Mouse (Mus musculus): ENCODE measurements at regions not wholly inside any gene's neighbourhood (a gene's known extent, or its start where the extent isn't known, plus 50 kb on each side); places are given as distances from the start of the nearest gene placed in this dataset.

GRCm38 (mm10) chr16:84581166-84581565 is 66.2 kb downstream of the A730009L09Rik start:
- no peaks in the 10 kb centered on the region for H3K4me1 ChIP-seq (replicated peaks)
- ATAC-seq (ENCODE audit: insufficient number of reproducible peaks, low FRiP score): no peak

GRCm38 (mm10) chr16:84583323-84583722 is 68.4 kb downstream of the A730009L09Rik start:
- Histone ChIP-seq H3K4me1 (replicated peaks) (no peaks in the 10 kb centered on the region), H3K4me3 (no peak overlapping the region), H3K27ac (ENCODE audit: poor library complexity, severe bottlenecking) (no peak overlapping the region), H3K9ac (no peak overlapping the region), H3K27me3 (replicated peaks) (no peaks in the 10 kb centered on the region), H3K9me3 (replicated peaks) (no peaks in the 10 kb centered on the region), H3K4me2 (no peak overlapping the region), H3K36me3 (no peaks in the 10 kb centered on the region)
- 77% methylated on average over 7 of the region's 7 CpGs for WGBS
- no peak for ATAC-seq (ENCODE audit: insufficient number of reproducible peaks, low FRiP score)

More at GRCm38 (mm10) chr16:84581166-84581565, 66.2 kb downstream of the A730009L09Rik start:
- H3K36me3 ChIP-seq: no peaks in the 10 kb centered on the region
- no peak overlapping the region for H3K27ac ChIP-seq (ENCODE audit: poor library complexity, severe bottlenecking)
- no peak overlapping the region for H3K4me3 ChIP-seq
- H3K4me2 ChIP-seq: no peak overlapping the region
- no peak overlapping the region for H3K9ac ChIP-seq
- H3K27me3 ChIP-seq (replicated peaks): no peaks in the 10 kb centered on the region
- WGBS: 72% methylated on average over 4 of the region's 4 CpGs
- 0 out of 2 replicates have a peak, but pooled peaks cover 3% of the 10 kb centered on the region for H3K9me3 ChIP-seq (replicated peaks)

- Histone ChIP-seq H3K4me3 (no peak overlapping the region), H3K4me2 (no peak overlapping the region), H3K36me3 (no peaks in the 10 kb centered on the region), H3K4me1 (replicated peaks) (no peaks in the 10 kb centered on the region), H3K9me3 (replicated peaks) (no peaks in the 10 kb centered on the region), H3K9ac (no peak overlapping the region), H3K27me3 (replicated peaks) (no peaks in the 10 kb centered on the region), H3K27ac (ENCODE audit: poor library complexity, severe bottlenecking) (no peak overlapping the region)
- ATAC-seq (ENCODE audit: insufficient number of reproducible peaks, low FRiP score): no peak
- WGBS: 84% methylated on average over 19 of the region's 19 CpGs
Measured at GRCm38 (mm10) chr16:84583773-84584229, 68.9 kb downstream of the A730009L09Rik start.

- no peaks in the 10 kb centered on the region for H3K4me1 ChIP-seq (replicated peaks)
- WGBS: 78% methylated on average over 14 of the region's 14 CpGs
- no peak overlapping the region for H3K4me3 ChIP-seq
- no peaks in the 10 kb centered on the region for H3K27me3 ChIP-seq (replicated peaks)
- no peak overlapping the region for H3K27ac ChIP-seq (ENCODE audit: poor library complexity, severe bottlenecking)
- H3K36me3 ChIP-seq: no peaks in the 10 kb centered on the region
- H3K4me2 ChIP-seq: no peak overlapping the region
- no peak for ATAC-seq (ENCODE audit: insufficient number of reproducible peaks, low FRiP score)
- H3K9me3 ChIP-seq (replicated peaks): no peaks in the 10 kb centered on the region
- H3K9ac ChIP-seq: no peak overlapping the region
Measured at GRCm38 (mm10) chr16:84584724-84585399, 69.9 kb downstream of the A730009L09Rik start.

- 49% methylated on average over 2 of the region's 2 CpGs for WGBS
- H3K4me1 ChIP-seq (replicated peaks): no peaks in the 10 kb centered on the region
- no peaks in the 10 kb centered on the region for H3K27me3 ChIP-seq (replicated peaks)
- no peak for ATAC-seq (ENCODE audit: insufficient number of reproducible peaks, low FRiP score)
- no peak overlapping the region for H3K9ac ChIP-seq
- H3K27ac ChIP-seq (ENCODE audit: poor library complexity, severe bottlenecking): no peak overlapping the region
- H3K4me3 ChIP-seq: no peak overlapping the region
- no peak overlapping the region for H3K4me2 ChIP-seq
- H3K9me3 ChIP-seq (replicated peaks): no peaks in the 10 kb centered on the region
- H3K36me3 ChIP-seq: no peaks in the 10 kb centered on the region
Measured at GRCm38 (mm10) chr16:84592978-84593377, 78.1 kb downstream of the A730009L09Rik start.

GRCm38 (mm10) chr16:84602969-84603368 is 88.0 kb downstream of the A730009L09Rik start:
- Histone ChIP-seq H3K4me1 (replicated peaks) (no peaks in the 10 kb centered on the region), H3K36me3 (no peaks in the 10 kb centered on the region), H3K9ac (no peak overlapping the region), H3K4me3 (no peak overlapping the region), H3K9me3 (replicated peaks) (no peaks in the 10 kb centered on the region), H3K4me2 (no peak overlapping the region), H3K27me3 (replicated peaks) (no peaks in the 10 kb centered on the region), H3K27ac (ENCODE audit: poor library complexity, severe bottlenecking) (no peak overlapping the region)
- ATAC-seq (ENCODE audit: insufficient number of reproducible peaks, low FRiP score): no peak
- WGBS: 75% methylated on average over 8 of the region's 8 CpGs

- no peaks in the 10 kb centered on the region for H3K4me1 ChIP-seq (replicated peaks)
- H3K36me3 ChIP-seq: no peaks in the 10 kb centered on the region
- no peak overlapping the region for H3K4me2 ChIP-seq
- H3K27me3 ChIP-seq (replicated peaks): no peaks in the 10 kb centered on the region
- 85% methylated on average over 1 of the region's 1 CpGs for WGBS
- H3K4me3 ChIP-seq: no peak overlapping the region
- H3K27ac ChIP-seq (ENCODE audit: poor library complexity, severe bottlenecking): no peak overlapping the region
- no peak overlapping the region for H3K9ac ChIP-seq
- no peak for ATAC-seq (ENCODE audit: insufficient number of reproducible peaks, low FRiP score)
- no peaks in the 10 kb centered on the region for H3K9me3 ChIP-seq (replicated peaks)
Measured at GRCm38 (mm10) chr16:84603465-84604205, 88.7 kb downstream of the A730009L09Rik start.

GRCm38 (mm10) chr16:84604272-84604975 is 89.5 kb downstream of the A730009L09Rik start:
- no peaks in the 10 kb centered on the region for H3K4me1 ChIP-seq (replicated peaks)
- H3K4me3 ChIP-seq: no peak overlapping the region
- no peak overlapping the region for H3K27ac ChIP-seq (ENCODE audit: poor library complexity, severe bottlenecking)
- no peaks in the 10 kb centered on the region for H3K27me3 ChIP-seq (replicated peaks)
- no peak for ATAC-seq (ENCODE audit: insufficient number of reproducible peaks, low FRiP score)
- no peak overlapping the region for H3K4me2 ChIP-seq
- 87% methylated on average over 9 of the region's 9 CpGs for WGBS
- H3K36me3 ChIP-seq: no peaks in the 10 kb centered on the region
- H3K9me3 ChIP-seq (replicated peaks): no peaks in the 10 kb centered on the region
- no peak overlapping the region for H3K9ac ChIP-seq

GRCm38 (mm10) chr16:84606010-84606803 is 91.3 kb downstream of the A730009L09Rik start:
- H3K9ac ChIP-seq: no peak overlapping the region
- no peak for ATAC-seq (ENCODE audit: insufficient number of reproducible peaks, low FRiP score)
- no peaks in the 10 kb centered on the region for H3K27me3 ChIP-seq (replicated peaks)
- no peak overlapping the region for H3K4me3 ChIP-seq
- WGBS: 69% methylated on average over 5 of the region's 5 CpGs
- no peaks in the 10 kb centered on the region for H3K4me1 ChIP-seq (replicated peaks)
- no peaks in the 10 kb centered on the region for H3K36me3 ChIP-seq
- H3K4me2 ChIP-seq: no peak overlapping the region
- H3K9me3 ChIP-seq (replicated peaks): no peaks in the 10 kb centered on the region
- no peak overlapping the region for H3K27ac ChIP-seq (ENCODE audit: poor library complexity, severe bottlenecking)

GRCm38 (mm10) chr16:84606804-84607095 is 91.8 kb downstream of the A730009L09Rik start:
- Histone ChIP-seq H3K27me3 (replicated peaks) (no peaks in the 10 kb centered on the region), H3K4me2 (no peak overlapping the region), H3K9ac (no peak overlapping the region), H3K36me3 (no peaks in the 10 kb centered on the region), H3K9me3 (replicated peaks) (no peaks in the 10 kb centered on the region), H3K4me3 (no peak overlapping the region), H3K27ac (ENCODE audit: poor library complexity, severe bottlenecking) (no peak overlapping the region), H3K4me1 (replicated peaks) (no peaks in the 10 kb centered on the region)
- no peak for ATAC-seq (ENCODE audit: insufficient number of reproducible peaks, low FRiP score)
- WGBS: 51% methylated on average over 2 of the region's 2 CpGs

GRCm38 (mm10) chr16:84607503-84607902 is 92.6 kb downstream of the A730009L09Rik start:
- Histone ChIP-seq H3K9ac (no peak overlapping the region), H3K9me3 (replicated peaks) (no peaks in the 10 kb centered on the region), H3K4me1 (replicated peaks) (no peaks in the 10 kb centered on the region), H3K36me3 (no peaks in the 10 kb centered on the region), H3K27ac (ENCODE audit: poor library complexity, severe bottlenecking) (no peak overlapping the region), H3K4me2 (no peak overlapping the region), H3K27me3 (replicated peaks) (no peaks in the 10 kb centered on the region), H3K4me3 (no peak overlapping the region)
- WGBS: 79% methylated on average over 6 of the region's 6 CpGs
- no peak for ATAC-seq (ENCODE audit: insufficient number of reproducible peaks, low FRiP score)

All from heart, embryonic 12.5 days (tissue).